Mouse (Mus musculus): ENCODE measurements around the gene Otogl. TPM values are rescaled to one million over a fixed set of nuclear protein-coding genes. Genes with fewer than 3 reads are reported as not detected.
A peak's percentile ranks its signal among the peaks of the same experiment; 100 is the strongest.
"Not testable (repeated sequence)": the region's sequence is repeated elsewhere in the genome, so short reads cannot be mapped to it uniquely, and the experiment has no call there.

The Otogl gene
- total RNA-seq, 2 experiments from 2014 or later: 0.05 to 0.06 TPM

- DNase-seq: no peak
- intact Hi-C loops (cut with DNase I): no loop called here
Measured at GRCm38 (mm10) chr10:107829151-107829550, 82.8 kb downstream of the Otogl start.

- no peak for DNase-seq
- intact Hi-C loops (cut with DNase I): no loop called here
Measured at GRCm38 (mm10) chr10:107813814-107814483, 98.0 kb downstream of the Otogl start.

GRCm38 (mm10) chr10:107810649-107811398 lies 101.1 kb downstream of the Otogl start:
- no peak for DNase-seq
- intact Hi-C loops (cut with DNase I): no loop called here

GRCm38 (mm10) chr10:107805203-107805602 lies 106.7 kb downstream of the Otogl start:
- intact Hi-C loops (cut with DNase I): no loop called here
- no peak for DNase-seq

GRCm38 (mm10) chr10:107804285-107804684 lies 107.6 kb downstream of the Otogl start:
- DNase-seq: not testable (repeated sequence)
- intact Hi-C loops (cut with DNase I): loop anchor here (5.0 kb wide), 2 partner anchors 388 to 643 kb away; no protein-coding TSS in a partner anchor

- intact Hi-C loops (cut with DNase I): loop anchor here (2.0 to 5.0 kb wide), 3 partner anchors 125 to 647 kb away; no protein-coding TSS in a partner anchor
- peak; percentile 56 to 61 for DNase-seq
Measured at GRCm38 (mm10) chr10:107799671-107800353, 112.1 kb downstream of the Otogl start.

- no peak for DNase-seq
Measured at GRCm38 (mm10) chr10:107794812-107795756, 116.8 kb downstream of the Otogl start.

GRCm38 (mm10) chr10:107792491-107792890 lies 119.4 kb downstream of the Otogl start:
- DNase-seq: no peak
- intact Hi-C loops (cut with DNase I): no loop called here

More at GRCm38 (mm10) chr10:107794812-107795756, 116.8 kb downstream of the Otogl start:
- intact Hi-C loops (cut with DNase I): no loop called here

- intact Hi-C loops (cut with DNase I): no loop called here
- DNase-seq: no peak
Measured at GRCm38 (mm10) chr10:107779548-107779947, 132.4 kb downstream of the Otogl start.

GRCm38 (mm10) chr10:107759624-107760023 lies 152.3 kb downstream of the Otogl start:
- intact Hi-C loops (cut with DNase I): no loop called here
- no peak for DNase-seq

GRCm38 (mm10) chr10:107753471-107753870 lies 158.5 kb downstream of the Otogl start:
- no peak for DNase-seq
- intact Hi-C loops (cut with DNase I): no loop called here

- intact Hi-C loops (cut with DNase I): no loop called here
- no peak for DNase-seq
Measured at GRCm38 (mm10) chr10:107752351-107753143, 159.4 kb downstream of the Otogl start.

GRCm38 (mm10) chr10:107751944-107752343 lies 160.0 kb downstream of the Otogl start:
- no peak for DNase-seq
- intact Hi-C loops (cut with DNase I): loop anchor here (2.0 kb wide), 1 partner anchor 309 kb away; no protein-coding TSS in a partner anchor

- peak in 1 of 2 experiments; percentile 17 for DNase-seq
- intact Hi-C loops (cut with DNase I): no loop called here
Measured at GRCm38 (mm10) chr10:107747566-107747965, 164.4 kb downstream of the Otogl start.

- intact Hi-C loops (cut with DNase I): no loop called here
- DNase-seq: no peak
Measured at GRCm38 (mm10) chr10:107746717-107747116, 165.2 kb downstream of the Otogl start.

GRCm38 (mm10) chr10:107739815-107740214 lies 172.1 kb downstream of the Otogl start:
- no peak for DNase-seq
- intact Hi-C loops (cut with DNase I): no loop called here

GRCm38 (mm10) chr10:107737743-107738142 lies 174.2 kb downstream of the Otogl start:
- intact Hi-C loops (cut with DNase I): no loop called here
- DNase-seq: no peak

- DNase-seq: no peak
- intact Hi-C loops (cut with DNase I): no loop called here
Measured at GRCm38 (mm10) chr10:107735448-107735847, 176.5 kb downstream of the Otogl start.

- DNase-seq: no peak
- intact Hi-C loops (cut with DNase I): no loop called here
Measured at GRCm38 (mm10) chr10:107734327-107734726, 177.6 kb downstream of the Otogl start.
